Mouse (Mus musculus) bone marrow, adult 2 months (tissue): ENCODE measurements at regions not wholly inside any gene's neighbourhood (a gene's known extent, or its start where the extent isn't known, plus 50 kb on each side); places are given as distances from the start of the nearest gene placed in this dataset.

Source experiments
- CTCF ChIP-seq: fragments of 200-500 bp; IDR thresholded peaks from 2 replicates; pipeline ENCODE4 v1.5.1; 2011; ENCODE audit warnings: low read length, control low read depth; ENCODE audit not compliant: control insufficient read depth, insufficient read depth
- POLR2A ChIP-seq: fragments of 200-500 bp; IDR thresholded peaks from 2 replicates; pipeline ENCODE4 v1.6.1; 2011; ENCODE audit warnings: low read depth, mild to moderate bottlenecking, control low read depth, low read length, borderline replicate concordance; ENCODE audit not compliant: control insufficient read depth

GRCm38 (mm10) chr8:109062376-109062775, 431.5 kb upstream of the Pmfbp1 start:
- no peak for TF ChIP-seq POLR2A
- no peak for TF ChIP-seq CTCF
